Mouse (Mus musculus) kidney, postnatal 36 days (tissue): Measurements from ENCODE around the gene Krt15.

Experiments
- DNase-seq, 2 experiments: peaks; one replicate each; pipeline ENCODE4 v3.0.0; 2021 to 2022; ENCODE audit warnings: mixed read lengths in 2 of 2

Krt15 gene

GRCm38 (mm10) chr11:100121466-100121865 is 14.3 kb downstream of the Krt15 start, which contains the start of gene Krt13:
Krt13 (minus strand) TSS chr11:100121566.
- DNase-seq, result no peak

DNA sequence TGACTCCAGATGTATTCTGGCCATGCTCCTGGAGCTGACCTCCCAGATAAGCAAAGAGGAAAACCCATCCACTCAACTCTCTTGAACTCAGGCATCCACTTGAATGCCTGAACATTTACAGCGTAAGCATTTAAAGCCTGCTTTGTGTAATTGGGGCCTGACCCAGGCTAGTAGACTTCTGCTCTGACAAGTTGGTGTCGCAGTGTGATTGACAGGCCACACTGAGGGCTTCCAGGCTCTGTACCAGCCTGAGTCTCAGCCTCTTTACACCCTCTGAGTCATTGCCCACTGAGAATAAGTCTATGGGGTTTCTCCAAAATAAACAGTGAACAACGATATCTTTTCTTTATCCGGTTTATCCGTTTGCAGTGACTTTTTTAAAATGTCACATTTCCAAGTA is 15.4 kb downstream of the Krt15 start:
- no peak for DNase-seq

- no peak for DNase-seq
These were observed 22.0 kb downstream of the Krt15 start for GRCm38 (mm10) chr11:100113742-100114029.

GRCm38 (mm10) chr11:100112935-100113741 is 22.6 kb downstream of the Krt15 start:
- no peak for DNase-seq

GRCm38 (mm10) chr11:100105576-100106122 is 30.1 kb downstream of the Krt15 start, which contains the start of gene Krt36:
Krt36 (minus strand) TSS chr11:100105626.
- DNase-seq, result no peak

DNA sequence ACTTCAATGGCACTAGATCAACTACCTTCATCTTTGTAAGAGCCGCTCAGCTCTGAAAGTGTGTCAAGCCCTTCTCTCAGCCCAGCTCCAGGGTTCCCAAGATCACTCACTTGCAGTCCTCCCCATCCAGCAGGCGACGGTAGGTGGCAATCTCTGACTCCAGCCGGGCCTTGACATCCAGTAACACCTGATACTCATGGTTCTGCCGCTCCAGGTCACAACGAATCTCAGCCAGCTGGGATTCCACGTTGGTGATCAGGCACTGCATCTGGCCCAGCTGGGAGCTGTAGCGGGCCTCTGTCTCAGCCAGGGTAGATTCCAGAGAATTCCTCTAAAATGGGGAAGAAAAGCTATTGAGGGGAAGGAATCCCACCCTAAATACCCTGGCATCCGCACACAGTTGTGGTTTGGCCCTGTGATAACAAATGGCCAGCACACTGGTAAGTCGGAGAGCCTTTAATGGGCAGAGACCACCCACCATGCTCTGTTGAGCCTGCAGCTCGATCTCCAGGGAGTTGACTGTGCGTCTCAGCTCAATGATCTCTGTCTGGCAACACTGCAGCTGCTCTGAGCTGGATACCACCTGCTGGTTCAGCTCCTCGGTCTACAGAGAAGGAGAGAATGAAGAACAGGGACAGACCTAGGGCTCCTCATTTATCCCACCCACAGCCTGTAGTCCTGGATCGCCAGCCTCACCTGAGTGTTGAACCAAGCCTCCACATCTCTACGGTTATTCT is 32.9 kb downstream of the Krt15 start:
- no peak for DNase-seq

- DNase-seq, result no peak
These were observed 35.3 kb downstream of the Krt15 start for GRCm38 (mm10) chr11:100100391-100100790.

DNA sequence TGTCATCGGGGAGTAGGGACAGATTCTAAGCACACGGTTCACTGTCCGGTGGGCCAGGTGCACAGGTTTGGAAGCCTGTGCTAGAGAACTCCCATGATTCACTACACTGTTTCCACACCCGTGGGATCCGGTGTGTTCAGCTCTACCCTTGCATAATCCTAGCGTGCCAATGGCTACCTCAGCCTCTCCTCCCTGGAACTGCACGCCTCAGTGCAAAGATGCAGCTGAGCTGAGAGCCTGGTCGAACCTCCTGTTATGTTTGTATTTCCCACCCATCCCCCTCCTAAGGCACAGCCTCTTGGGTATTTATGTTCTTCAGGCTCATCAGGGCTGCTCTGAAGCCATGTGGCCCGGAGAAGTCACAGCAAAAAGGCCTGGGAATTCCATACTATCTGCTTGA is 37.9 kb downstream of the Krt15 start:
- DNase-seq, result no peak

DNA sequence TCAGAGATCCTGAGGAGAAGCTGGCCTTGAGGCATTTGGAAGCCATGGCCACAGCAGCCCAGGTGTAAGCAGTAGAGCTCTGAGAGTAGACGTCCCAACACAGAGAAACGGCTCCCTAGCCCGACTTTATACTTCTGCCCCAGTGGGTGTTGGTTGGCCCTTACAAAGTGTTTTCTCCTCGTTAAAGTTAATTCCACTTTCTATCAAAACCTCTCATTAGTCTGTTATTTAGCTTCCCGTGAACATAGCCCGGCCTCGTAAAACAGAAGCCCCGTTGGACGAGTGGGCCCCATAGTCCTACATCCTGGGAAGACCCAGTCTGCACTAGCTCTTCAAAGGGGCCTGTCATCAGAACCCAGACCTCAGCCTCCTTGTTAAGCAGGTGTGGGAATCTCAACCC is 39.6 kb downstream of the Krt15 start, which contains the start of gene Krt35:
Gene Krt35 (minus strand): TSS at position 101 of the 400 bp plus-strand sequence.
- no peak for DNase-seq

GRCm38 (mm10) chr11:100088378-100089025 is 47.2 kb downstream of the Krt15 start:
- DNase-seq, result no peak

DNA sequence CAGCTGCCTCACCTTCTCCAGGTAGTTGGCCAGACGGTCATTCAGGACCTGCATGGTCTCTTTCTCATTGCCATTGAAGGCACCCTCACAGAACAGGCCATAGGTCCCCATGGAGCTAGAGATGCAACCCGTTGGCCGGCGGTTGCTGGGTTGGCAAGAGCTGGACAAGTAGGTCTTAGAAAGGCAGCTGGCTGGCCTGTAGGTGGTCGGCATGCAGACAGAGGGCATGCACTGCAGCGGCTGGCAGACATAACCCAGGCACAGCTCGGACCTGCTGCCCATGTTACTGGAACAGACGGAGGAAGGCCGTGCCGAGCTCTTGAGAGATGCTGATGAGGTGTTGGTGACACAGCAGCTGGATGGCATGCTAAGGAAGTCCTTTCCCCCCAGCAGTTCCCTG is 47.9 kb downstream of the Krt15 start, which contains the start of gene Krt32:
Gene Krt32 (minus strand): TSS at position 366 of the 400 bp plus-strand sequence.
- no peak for DNase-seq
